In genomic region chr9:70848135-70848770, GRCm38 (mm10) we compare ENCODE assay signal across 8 mouse cellular contexts.
DNase-seq lines count a peak whose midpoint lies in the region; ATAC-seq and TF ChIP-seq lines count a peak whose summit lies in the region.

No protein-coding gene starts in this region.

- no peak for TF ChIP-seq CTCF in lung, embryonic 14.5 days (IDR thresholded peaks at IDR 0.05; ENCODE audit: low read depth)

- H3K4me1 ChIP-seq in intestine, embryonic 14.5 days (replicated peaks; ENCODE audit: control insufficient read depth, insufficient read depth, low read length): 0 out of 2 replicates have a peak, but pooled peaks cover 4% of the 10 kb centered on the region
- H3K4me1 ChIP-seq in lung, embryonic 14.5 days (ENCODE audit: insufficient read depth): peaks cover 9% of the 10 kb centered on the region; the same call in 1 of the 2 replicates

- H3K4me3 ChIP-seq in intestine, embryonic 14.5 days (ENCODE audit: low read depth, low read length): no peak overlapping the region
- no peak overlapping the region for H3K4me3 ChIP-seq in lung, embryonic 14.5 days (ENCODE audit: low read depth, low read length)

- no peaks in the 10 kb centered on the region for H3K9me3 ChIP-seq in intestine, embryonic 14.5 days (ENCODE audit: control insufficient read depth, low read length)
- no peaks in the 10 kb centered on the region for H3K9me3 ChIP-seq in lung, embryonic 14.5 days (ENCODE audit: low read depth, low read length)

- no peaks in the 10 kb centered on the region for H3K27me3 ChIP-seq in intestine, embryonic 14.5 days (replicated peaks; ENCODE audit: control insufficient read depth, insufficient read depth, low read length)
- no peaks in the 10 kb centered on the region for H3K27me3 ChIP-seq in lung, embryonic 14.5 days (ENCODE audit: insufficient read depth, low read length)

- 56% methylated on average over 10 of the region's 10 CpGs for WGBS in intestine, embryonic 14.5 days
- WGBS in lung, embryonic 14.5 days: 30% methylated on average over 10 of the region's 10 CpGs

- no peak overlapping the region for H3K9ac ChIP-seq in intestine, embryonic 14.5 days (ENCODE audit: low read length)
- H3K9ac ChIP-seq in lung, embryonic 14.5 days: 0 out of 2 replicates have a peak overlapping the region, but pooled peaks have one; percentile 4

- peak; percentile 22 for DNase-seq in adrenal gland, postnatal 10 days
- DNase-seq in adrenal gland, adult 8-10 months: no peak
- peak; percentile 35 for DNase-seq in testis, postnatal 14 days (ENCODE audit: low spot score)
- DNase-seq in testis, postnatal 10 days (ENCODE audit: low spot score): no peak
- no peak for DNase-seq in intestine, embryonic 14.5 days (ENCODE audit: low spot score)
- peak; percentile 43 for DNase-seq in lung, embryonic 14.5 days
- DNase-seq in urinary bladder, postnatal 36 days (ENCODE audit: low spot score in 2 of 2): no peak
- no peak for DNase-seq in cerebellum, adult 9-11 months

- peak overlapping the region; percentile 30 for H3K4me2 ChIP-seq in intestine, embryonic 14.5 days (ENCODE audit: low read length)
- H3K4me2 ChIP-seq in lung, embryonic 14.5 days: peak overlapping the region; percentile 51

- no peak for ATAC-seq in intestine, embryonic 14.5 days (replicated peaks; ENCODE audit: low FRiP score, low TSS enrichment, low read depth)
- ATAC-seq in lung, embryonic 14.5 days (ENCODE audit: insufficient read depth): no peak

- 0 out of 2 replicates have a peak overlapping the region, but pooled peaks have one; percentile 4 for H3K27ac ChIP-seq in intestine, embryonic 14.5 days (ENCODE audit: low read depth)
- peak overlapping the region; percentile 67 for H3K27ac ChIP-seq in lung, embryonic 14.5 days (ENCODE audit: low read depth)

- no peaks in the 10 kb centered on the region for H3K36me3 ChIP-seq in intestine, embryonic 14.5 days (ENCODE audit: control insufficient read depth, insufficient read depth, low read length)
- H3K36me3 ChIP-seq in lung, embryonic 14.5 days (ENCODE audit: insufficient read depth): no peaks in the 10 kb centered on the region

Comparison
In these comparisons a context has a peak if more than half of its experiments do, and no peak if none do; other contexts are left out.
1. DNase-seq: peak in adrenal gland, postnatal 10 days (single experiment), testis, postnatal 14 days (single experiment) and lung, embryonic 14.5 days (single experiment); none in adrenal gland, adult 8-10 months (single experiment), testis, postnatal 10 days (single experiment), intestine, embryonic 14.5 days (single experiment), urinary bladder, postnatal 36 days (0 of 2) and cerebellum, adult 9-11 months (single experiment).